Mouse (Mus musculus) forebrain, embryonic 16.5 days (tissue): ENCODE measurements around the gene Paqr3. TPM values are rescaled to one million over a fixed set of nuclear protein-coding genes. Genes with fewer than 3 reads are reported as not detected.

ENCODE experiments used
- ATAC-seq: fragments of 200-750 bp; cut with Nextera tagmentation; 2 replicates; pipeline ENCODE4 v1.8.0; 2017; ENCODE audit warnings: mild to moderate bottlenecking, moderate library complexity
- H3K27ac ChIP-seq: fragments of 300-500 bp; sonication (generic); 2 replicates; pipeline ENCODE4 v1.5.1; 2014; ENCODE audit warnings: low read length, control low read depth
- H3K27me3 ChIP-seq: fragments of 300-500 bp; sonication (generic); replicated peaks from 2 replicates; pipeline ENCODE4 v1.6.1; 2014; ENCODE audit warnings: low read length; ENCODE audit not compliant: control insufficient read depth, insufficient read depth
- H3K36me3 ChIP-seq: fragments of 300-500 bp; sonication (generic); 2 replicates; pipeline ENCODE4 v1.6.1; 2014; ENCODE audit not compliant: control insufficient read depth, insufficient read depth
- H3K4me1 ChIP-seq: fragments of 300-500 bp; sonication (generic); replicated peaks from 2 replicates; pipeline ENCODE4 v1.6.1; 2014; ENCODE audit warnings: low read length; ENCODE audit not compliant: control insufficient read depth, insufficient read depth
- H3K4me2 ChIP-seq: fragments of 300-500 bp; sonication (generic); 2 replicates; pipeline ENCODE4 v1.6.1; 2014; ENCODE audit warnings: mild to moderate bottlenecking, low read length, control low read depth
- H3K4me3 ChIP-seq: fragments of 300-500 bp; sonication (generic); replicated peaks from 2 replicates; pipeline ENCODE4 v1.5.1; 2014; ENCODE audit warnings: mild to moderate bottlenecking, low read length, control low read depth
- H3K9ac ChIP-seq: fragments of 300-500 bp; sonication (generic); replicated peaks from 2 replicates; pipeline ENCODE4 v1.6.1; 2014; ENCODE audit warnings: low read depth, low read length, control low read depth
- H3K9me3 ChIP-seq: fragments of 300-500 bp; sonication (generic); 2 replicates; pipeline ENCODE4 v1.6.1; 2016; ENCODE audit warnings: low read length; ENCODE audit not compliant: control insufficient read depth
- WGBS: fragments of 180-500 bp; shearing (Covaris S2); extraction: QIAGEN DNeasy Blood & Tissue Kit; methylation state at CpG from one replicate; pipeline ENCODE4 v1.1.7; 2014; 5-methylcytosine and 5-hydroxymethylcytosine counted together
- polyA plus RNA-seq: library from polyadenylated mRNA; unstranded; fragments of >200 nt; fragmentation: Nextera tagmentation; extraction: Ambion mirVana; gene quantifications from 2 replicates; pipeline ENCODE4 v1.2.1, GENCODE M21; 2015

Paqr3 gene
- polyA plus RNA-seq, 1 experiment from 2014 or later = 23.3 TPM

DNA sequence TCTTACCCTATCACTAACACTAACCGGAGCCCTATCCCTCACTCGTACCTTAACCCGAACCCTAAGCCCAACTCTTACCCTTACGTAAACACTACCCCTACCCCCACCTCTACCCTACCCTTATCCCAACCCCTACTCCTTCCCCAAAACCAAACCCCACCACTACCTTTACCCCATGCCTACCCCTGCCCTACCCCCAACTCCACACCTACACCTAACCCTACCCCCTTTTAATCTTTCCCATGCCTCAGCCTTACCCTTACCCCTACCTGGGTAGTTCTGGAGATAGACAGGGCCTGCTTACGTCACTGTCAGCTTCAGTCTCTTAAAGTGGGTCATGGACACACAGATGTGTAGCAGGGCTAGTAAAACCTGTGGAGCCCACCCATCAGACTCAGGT lies 62.5 kb downstream of the Paqr3 start:
- Histone ChIP-seq H3K4me3 (no peak overlapping the region), H3K27me3 (no peaks in the 10 kb centered on the region), H3K9me3 (no peaks in the 10 kb centered on the region), H3K27ac (no peak overlapping the region), H3K4me1 (no peaks in the 10 kb centered on the region), H3K4me2 (no peak overlapping the region), H3K9ac (no peak overlapping the region), H3K36me3 (no peaks in the 10 kb centered on the region)
- WGBS = 96% methylated on average over 5 of the region's 5 CpGs
- no peak for ATAC-seq

- Histone ChIP-seq H3K9me3 (no peaks in the 10 kb centered on the region), H3K27ac (no peak overlapping the region), H3K4me2 (no peak overlapping the region), H3K4me3 (no peak overlapping the region), H3K27me3 (no peaks in the 10 kb centered on the region), H3K9ac (no peak overlapping the region), H3K36me3 (no peaks in the 10 kb centered on the region), H3K4me1 (no peaks in the 10 kb centered on the region)
- 90% methylated on average over 10 of the region's 10 CpGs for WGBS
- ATAC-seq = no peak
Measured at GRCm38 (mm10) chr5:97046680-97047079, 64.7 kb downstream of the Paqr3 start.

DNA sequence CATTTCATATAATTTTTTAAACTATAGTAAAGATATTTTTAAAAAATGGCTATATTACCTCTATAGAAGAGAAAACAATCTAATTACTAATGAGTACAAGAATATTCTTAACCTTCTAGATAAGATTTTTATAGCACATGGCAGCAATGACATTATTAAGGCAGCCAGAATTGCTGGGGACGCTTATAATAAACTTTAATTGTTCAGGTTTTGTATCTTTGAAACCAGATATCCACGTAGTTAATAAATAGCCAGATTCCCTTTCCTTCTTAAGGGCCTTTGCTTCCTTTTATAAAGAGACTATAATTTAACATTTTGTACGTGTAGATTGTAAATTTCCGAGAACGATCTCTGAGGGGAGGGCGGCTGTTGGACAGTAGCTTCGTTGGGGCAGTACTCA lies 66.1 kb downstream of the Paqr3 start:
- Histone ChIP-seq H3K4me3 (no peak overlapping the region), H3K27ac (no peak overlapping the region), H3K4me2 (no peak overlapping the region), H3K9ac (no peak overlapping the region), H3K4me1 (no peaks in the 10 kb centered on the region), H3K27me3 (no peaks in the 10 kb centered on the region), H3K9me3 (no peaks in the 10 kb centered on the region), H3K36me3 (no peaks in the 10 kb centered on the region)
- no peak for ATAC-seq
- WGBS = 91% methylated on average over 7 of the region's 7 CpGs

Other genes with a start within 250 kb of the Paqr3 start
- gene Bmp2k, start 113.9 kb downstream of the Paqr3 start, polyA plus RNA-seq = 7.2 and 8.3 TPM in 2 replicates